Mouse (Mus musculus): ENCODE results near the gene Cux2.

- TF ChIP-seq GATA1 (IDR thresholded peaks at IDR 0.05; ENCODE audit: borderline replicate concordance, low read length) (no peak), FLI1 (IDR thresholded peaks at IDR 0.05; ENCODE audit: low read length) (no peak)
Observed at GRCm38 (mm10) chr5:121913999-121914398, 135.9 kb downstream of the Cux2 start.
